Mouse (Mus musculus): ENCODE results near the gene Olfr58.
"Not testable (repeated sequence)": the region's sequence is repeated elsewhere in the genome, so short reads cannot be mapped to it uniquely, and the experiment has no call there.

The Olfr58 gene

DNA sequence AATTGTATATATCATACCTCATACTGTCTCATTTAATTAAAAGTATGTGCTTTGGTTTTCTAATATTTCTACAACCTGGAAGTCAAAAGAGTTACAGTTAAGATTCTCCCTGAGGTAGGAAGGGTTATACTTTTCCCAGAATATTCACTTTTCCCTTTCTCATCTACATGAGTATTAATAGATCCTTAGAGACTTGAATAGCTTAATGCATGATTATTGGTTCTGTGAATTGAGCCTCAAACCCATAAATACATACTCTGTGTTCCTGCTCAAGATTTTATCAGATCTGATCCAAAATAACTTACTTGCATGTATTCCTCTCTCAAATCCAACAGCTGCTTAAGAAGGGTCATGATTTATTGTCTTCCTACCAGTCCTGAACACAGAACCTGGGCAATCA is at the start of gene Olfr58:
TSS of gene Olfr58 (plus strand) at position 301 of the 400 bp plus-strand sequence.
- DNase-seq = no peak

DNA sequence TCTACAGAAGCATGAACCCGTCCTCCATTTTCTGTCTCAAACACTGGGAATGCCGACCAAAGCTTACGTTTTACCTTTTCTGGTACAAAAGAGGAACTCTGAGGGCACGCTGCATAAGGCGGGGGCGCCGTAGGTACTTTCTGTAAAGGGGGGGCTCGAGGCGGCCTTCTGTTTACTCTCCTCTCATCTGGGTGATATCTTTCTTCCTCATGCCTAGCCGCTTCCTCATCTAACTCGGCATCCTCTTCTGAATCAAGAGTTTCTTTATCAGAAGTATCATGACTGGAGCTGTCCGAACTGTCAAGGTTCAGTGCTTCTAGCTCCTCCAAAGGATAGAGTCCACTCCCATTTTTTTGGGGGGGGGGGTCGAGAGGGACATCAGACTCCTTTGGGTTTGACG is 10.9 kb upstream of the Olfr58 start:
- DNase-seq = no peak

DNA sequence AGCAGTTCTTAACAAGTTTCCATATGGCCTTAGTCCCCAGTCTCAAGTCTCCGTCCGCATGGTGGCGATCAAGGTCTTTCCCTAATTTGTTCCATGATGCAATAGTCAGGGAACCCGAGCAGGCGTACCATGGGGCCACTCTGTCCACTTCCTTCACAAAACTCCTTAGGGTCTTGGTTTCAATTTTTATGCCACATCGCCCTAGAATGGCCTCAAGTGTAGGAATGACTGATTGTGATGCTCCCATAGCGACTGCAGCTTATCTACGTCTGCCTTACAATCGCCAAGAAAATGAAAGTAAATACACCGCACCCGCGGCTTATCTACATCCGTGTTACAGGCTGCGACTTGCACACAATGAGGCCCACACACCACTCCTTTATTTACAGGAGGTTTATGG is 10.4 kb upstream of the Olfr58 start:
- DNase-seq = no peak

DNA sequence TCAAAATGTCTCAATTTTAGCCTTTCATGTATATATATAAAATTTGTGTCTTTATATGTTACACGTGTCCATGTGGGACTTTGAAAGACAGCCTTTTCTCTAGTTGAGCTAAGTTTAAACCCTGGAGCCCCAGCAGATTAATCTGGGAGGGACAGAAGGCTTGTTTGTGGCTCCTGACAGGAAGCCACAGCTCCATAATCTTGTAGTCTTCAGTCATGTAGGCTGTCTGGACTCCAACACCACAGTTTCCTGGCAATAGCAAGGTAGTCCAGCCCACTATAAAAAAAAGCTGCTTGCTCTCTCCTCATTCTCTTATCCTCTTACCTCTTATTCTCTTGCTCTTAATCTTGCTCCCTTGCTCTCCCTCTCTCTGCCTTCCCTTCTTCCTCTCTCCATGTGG is 22.9 kb downstream of the Olfr58 start:
- no peak for DNase-seq

DNA sequence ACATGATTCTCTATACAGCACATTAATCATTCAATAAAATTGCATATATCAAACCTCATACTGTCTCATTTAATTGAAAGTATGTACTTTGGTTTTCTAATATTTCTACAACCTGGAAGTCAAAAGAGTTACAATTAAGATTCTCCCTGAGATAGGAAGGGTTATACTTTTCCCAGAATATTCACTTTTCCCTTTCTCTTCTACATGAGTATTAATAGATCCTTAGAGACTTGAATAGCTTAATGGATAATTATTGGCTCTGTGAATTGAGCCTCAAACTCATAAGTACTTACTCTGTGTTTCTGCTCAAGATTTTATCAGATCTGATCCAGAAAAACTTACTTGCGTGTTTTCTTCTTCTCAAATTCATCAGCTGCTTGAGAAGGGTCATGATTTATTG is 24.5 kb downstream of the Olfr58 start, which contains the start of gene Olfr859:
TSS of gene Olfr859 (plus strand) at position 301 of the 400 bp plus-strand sequence.
- DNase-seq = not testable (repeated sequence)
